Mouse (Mus musculus) megakaryocyte, embryonic 14.5 days (primary cell): ENCODE results near the gene Pex12.
"Not testable (repeated sequence)": the region's sequence is repeated elsewhere in the genome, so short reads cannot be mapped to it uniquely, and the experiment has no call there.

Source experiments
- FLI1 ChIP-seq: IDR thresholded peaks from 2 replicates; pipeline ENCODE4 v1.6.1; 2012; ENCODE audit warnings: low read length, inconsistent platforms, mixed read lengths
- GATA1 ChIP-seq: IDR thresholded peaks from 3 replicates; pipeline ENCODE4 v1.6.1; 2012; ENCODE audit warnings: mixed read lengths, low read length, inconsistent platforms, borderline replicate concordance

DNA sequence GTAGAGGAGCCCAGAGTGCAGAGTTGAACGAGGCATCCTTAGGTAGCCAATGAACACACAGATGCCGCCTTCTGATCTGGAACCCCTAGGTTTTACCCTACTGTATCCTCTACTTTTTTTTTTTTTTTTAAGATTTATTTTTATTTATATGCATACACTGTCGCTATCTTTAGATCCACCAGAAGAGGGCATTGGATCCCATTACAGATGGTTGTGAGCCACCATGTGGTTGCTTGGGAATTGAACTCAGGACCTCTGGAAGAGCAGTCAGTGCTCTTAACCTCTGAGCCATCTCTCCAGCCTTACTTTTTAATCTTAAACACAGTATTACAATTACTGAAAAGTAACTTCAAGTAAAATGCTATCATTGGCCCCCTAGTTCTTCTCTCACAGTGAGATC lies 24.3 kb upstream of the Pex12 start:
- TF ChIP-seq GATA1, FLI1: not testable (repeated sequence)
